Mouse (Mus musculus) mesoderm, embryonic 11.5 days (tissue): ENCODE results near the gene Ovol1.

Source experiments
- DNase-seq: peaks from one replicate; pipeline ENCODE4 v3.0.0-alpha.2; 2012; ENCODE audit warnings: low read depth, low spot score

Gene Ovol1

DNA sequence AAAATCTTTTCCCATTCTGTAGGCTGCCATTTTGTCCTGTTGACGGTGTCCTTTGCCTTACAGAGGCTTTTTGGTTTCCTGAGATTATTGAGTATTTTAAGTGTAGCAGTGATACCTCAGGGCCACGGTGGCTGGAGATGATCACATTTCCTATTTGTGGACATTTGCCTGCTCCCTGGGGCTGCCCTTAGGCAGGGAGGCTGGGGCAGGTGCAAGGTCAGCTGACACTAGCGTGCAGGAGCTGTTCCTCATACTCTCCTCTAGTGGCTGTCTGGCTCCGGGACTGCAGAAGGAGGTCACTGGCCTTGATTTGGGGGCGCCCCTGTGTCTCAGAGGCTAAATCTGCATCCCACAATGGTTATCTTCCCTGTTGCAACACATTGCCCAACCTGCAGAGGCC is 35.2 kb downstream of the Ovol1 start:
- DNase-seq: no peak

DNA sequence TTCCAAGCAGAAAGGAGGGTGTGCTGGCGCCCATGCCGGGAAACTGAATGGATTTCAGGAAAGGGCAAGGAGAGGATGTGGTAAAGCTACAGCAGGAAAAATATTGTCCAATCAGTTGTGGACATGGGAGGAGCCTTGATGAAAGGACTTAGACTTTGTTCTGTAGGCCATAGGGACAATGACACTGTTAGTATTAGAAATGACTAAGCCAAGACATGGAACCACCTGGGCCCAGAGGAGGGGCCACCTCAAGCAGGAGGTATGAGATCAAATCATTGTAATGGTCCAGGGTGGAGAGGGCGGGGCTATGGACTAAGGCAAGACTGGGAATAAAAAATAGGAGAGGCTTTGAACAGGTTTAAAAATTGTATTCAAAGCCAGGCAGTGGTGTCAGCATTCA is 41.7 kb downstream of the Ovol1 start:
- no peak for DNase-seq

DNA sequence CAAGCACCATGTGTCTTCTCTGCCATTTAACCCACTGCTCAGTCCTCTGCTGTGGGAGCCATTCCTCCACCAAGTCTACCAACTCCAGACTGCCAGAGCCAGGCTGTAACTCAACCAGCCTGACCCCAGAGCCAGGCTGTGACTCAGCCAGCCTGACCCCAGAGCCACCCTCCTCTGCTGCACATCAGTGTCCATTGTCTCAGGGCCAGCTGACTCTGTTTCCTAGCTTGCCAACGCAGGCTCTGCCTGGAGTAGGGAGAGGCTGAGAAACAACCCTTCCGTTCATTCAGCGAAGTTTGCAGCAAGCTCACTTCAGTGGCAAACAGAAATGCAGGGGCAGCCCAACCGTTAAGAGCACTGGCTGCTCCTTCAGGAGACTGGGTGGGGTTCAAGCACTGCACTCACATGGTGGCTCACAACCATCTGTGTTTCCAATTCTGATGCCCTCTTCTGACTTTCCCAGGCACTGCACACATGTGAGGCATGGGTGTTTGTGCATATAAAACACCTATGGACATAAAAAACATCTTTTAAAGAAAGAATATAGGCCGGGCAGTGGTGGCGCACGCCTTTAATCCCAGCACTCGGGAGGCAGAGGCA is 43.4 kb downstream of the Ovol1 start:
- DNase-seq: no peak

GRCm38 (mm10) chr19:5515840-5516777 is 44.3 kb downstream of the Ovol1 start:
- DNase-seq: no peak

- no peak for DNase-seq
Observed at GRCm38 (mm10) chr19:5513005-5513349, 47.5 kb downstream of the Ovol1 start.

GRCm38 (mm10) chr19:5512091-5513004 is 48.1 kb downstream of the Ovol1 start:
- no peak for DNase-seq

DNA sequence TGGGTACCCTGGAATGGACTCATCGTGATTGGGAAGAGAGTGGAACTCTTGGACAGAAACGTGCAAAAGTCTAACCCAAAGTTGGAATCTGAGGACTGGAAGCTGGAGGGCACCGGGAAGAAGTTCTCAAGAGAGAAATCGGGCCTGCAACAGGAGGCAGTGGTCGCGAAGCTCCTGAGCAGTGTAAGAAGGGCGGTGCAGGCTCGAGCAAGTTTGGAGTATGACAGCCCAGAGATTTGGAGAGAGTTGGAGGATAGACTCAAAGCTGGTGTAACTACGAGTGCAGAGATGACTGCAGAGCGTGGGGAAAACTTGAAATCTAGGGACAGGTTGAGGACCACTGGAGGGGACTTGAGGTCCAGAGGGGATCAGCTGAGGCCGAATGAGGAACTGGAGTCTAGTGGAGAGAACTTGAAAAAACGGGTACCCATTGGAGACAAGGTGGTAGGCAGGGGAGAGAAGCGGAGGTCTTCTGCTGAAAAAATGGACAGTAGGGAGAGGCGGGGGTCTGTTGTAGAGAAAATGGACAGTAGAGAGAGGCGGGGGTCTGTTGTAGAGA is 49.3 kb downstream of the Ovol1 start:
- DNase-seq: no peak

- peak; percentile 98 for DNase-seq
Observed at GRCm38 (mm10) chr19:5510031-5511026, 50.1 kb downstream of the Ovol1 start, which contains the start of gene Snx32. TSS of gene Snx32 (minus strand) at chr19:5510538.

GRCm38 (mm10) chr19:5503687-5504086 is 56.8 kb downstream of the Ovol1 start, which contains the start of gene 1700020D05Rik:
TSS of gene 1700020D05Rik (minus strand) at chr19:5503787.
- DNase-seq: no peak

DNA sequence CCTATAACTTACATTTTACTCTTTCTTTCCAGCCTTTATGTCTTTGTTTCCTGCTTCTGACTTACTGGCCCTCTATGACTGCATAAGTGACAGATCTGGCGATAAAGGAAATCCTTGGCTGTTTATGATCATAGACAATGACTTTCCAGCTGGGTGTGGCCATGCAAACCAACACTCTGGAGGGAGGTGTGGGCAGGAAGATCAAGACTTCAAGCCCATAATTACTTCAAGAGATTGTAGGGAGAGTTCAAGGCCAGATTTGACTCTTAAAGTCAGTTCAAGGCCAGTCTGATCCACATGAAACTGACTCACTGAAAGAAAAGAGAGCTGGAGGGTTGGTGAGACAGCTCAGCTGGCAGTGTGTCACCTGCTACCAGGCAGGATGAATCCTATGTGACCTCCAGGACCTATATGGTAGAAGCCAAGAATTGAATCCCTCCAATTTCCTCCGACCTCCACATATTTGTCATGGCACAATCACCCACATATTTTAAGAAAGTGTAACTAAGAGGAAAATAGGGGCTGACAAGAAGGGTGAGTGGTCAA is 60.0 kb downstream of the Ovol1 start:
- no peak for DNase-seq
